Mouse (Mus musculus) bone marrow macrophage, adult 2 months (primary cell): Measurements from ENCODE around the gene Pphln1. TPM values are rescaled to one million over a fixed set of nuclear protein-coding genes. Genes with fewer than 3 reads are reported as not detected.

Experiments used
- H3K27ac ChIP-seq: 2 replicates; pipeline ENCODE4 v1.5.1; 2012; ENCODE audit warnings: low read depth, low read length; ENCODE audit not compliant: insufficient read depth
- H3K4me1 ChIP-seq: 2 replicates; pipeline ENCODE4 v1.6.1; 2012; ENCODE audit warnings: low read length; ENCODE audit not compliant: control insufficient read depth, insufficient read depth
- H3K4me3 ChIP-seq: 2 replicates; pipeline ENCODE4 v1.5.1; 2012; ENCODE audit warnings: mild to moderate bottlenecking, low read length, moderate library complexity; ENCODE audit not compliant: insufficient read depth
- CTCF ChIP-seq: IDR thresholded peaks from 2 replicates; pipeline ENCODE4 v1.5.1; 2012; ENCODE audit warnings: low read depth, mild to moderate bottlenecking, low read length, moderate library complexity
- POLR2A ChIP-seq: IDR thresholded peaks from 2 replicates; pipeline ENCODE4 v1.6.1; 2012; ENCODE audit warnings: mild to moderate bottlenecking, low read depth, low read length, borderline replicate concordance
- polyA plus RNA-seq: library from polyadenylated mRNA; stranded (reverse); fragments of >200 nt; gene quantifications from 2 replicates; pipeline ENCODE4 v1.2.4, GENCODE M21; 2012; ENCODE audit not compliant: missing spikeins, insufficient read depth, insufficient read length

The Pphln1 gene
- polyA plus RNA-seq, 1 experiment, result 25.5 TPM

DNA sequence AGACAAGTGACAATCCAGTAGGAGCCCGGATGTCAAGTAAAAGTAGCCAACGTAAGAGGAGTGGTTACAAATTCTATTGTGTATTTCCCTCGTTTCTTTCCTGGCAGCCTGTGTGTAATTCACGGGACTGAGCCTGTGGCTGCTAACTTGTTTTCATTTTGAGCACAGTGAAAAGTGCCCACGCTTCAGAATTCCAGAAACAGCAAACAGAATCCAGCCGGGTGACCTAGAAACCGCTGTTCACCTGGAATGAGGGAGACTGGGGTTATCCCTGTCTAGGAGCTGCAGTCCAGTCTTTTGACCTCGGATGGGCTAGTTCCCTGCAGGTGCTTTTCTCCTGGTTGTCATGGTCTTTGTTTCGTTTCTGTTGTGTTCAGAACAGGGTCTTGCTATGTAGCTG is 117.2 kb downstream of the Pphln1 start:
- no peak overlapping the region for H3K4me3 ChIP-seq
- TF ChIP-seq CTCF (no peak), POLR2A (no peak)
- H3K4me1 ChIP-seq, result 0 out of 2 replicates have a peak, but pooled peaks cover 2% of the 10 kb centered on the region
- H3K27ac ChIP-seq, result no peak overlapping the region

DNA sequence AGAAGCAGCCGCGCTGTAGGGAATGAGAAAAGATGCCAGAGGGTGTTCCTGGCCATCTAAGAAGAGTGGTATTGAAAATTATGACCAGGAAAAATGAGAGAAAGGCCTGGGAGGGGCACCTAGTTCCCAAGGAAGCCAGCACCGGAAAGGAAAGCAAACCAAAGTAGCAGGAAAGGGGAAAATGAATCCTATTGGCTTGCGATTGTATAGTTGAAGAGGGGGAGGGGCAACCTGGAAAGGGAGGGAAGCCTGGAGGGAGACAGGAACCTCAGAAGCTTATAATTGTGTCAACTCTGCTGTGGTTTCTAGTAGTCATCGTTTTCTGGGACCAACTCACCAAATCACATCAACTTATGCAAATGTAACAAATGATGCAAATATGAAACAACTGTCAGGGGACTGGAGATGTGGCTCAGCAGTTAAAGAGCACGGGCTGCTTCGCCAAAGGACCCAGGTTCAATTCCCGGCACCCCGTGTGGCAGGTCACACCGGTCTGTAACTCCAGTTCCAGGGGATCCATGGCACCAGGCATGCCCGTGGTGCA is 118.9 kb downstream of the Pphln1 start:
- H3K4me1 ChIP-seq, result 0 out of 2 replicates have a peak, but pooled peaks cover 2% of the 10 kb centered on the region
- no peak overlapping the region for H3K27ac ChIP-seq
- no peak overlapping the region for H3K4me3 ChIP-seq
- no peak for TF ChIP-seq POLR2A
- TF ChIP-seq CTCF, result no peak

DNA sequence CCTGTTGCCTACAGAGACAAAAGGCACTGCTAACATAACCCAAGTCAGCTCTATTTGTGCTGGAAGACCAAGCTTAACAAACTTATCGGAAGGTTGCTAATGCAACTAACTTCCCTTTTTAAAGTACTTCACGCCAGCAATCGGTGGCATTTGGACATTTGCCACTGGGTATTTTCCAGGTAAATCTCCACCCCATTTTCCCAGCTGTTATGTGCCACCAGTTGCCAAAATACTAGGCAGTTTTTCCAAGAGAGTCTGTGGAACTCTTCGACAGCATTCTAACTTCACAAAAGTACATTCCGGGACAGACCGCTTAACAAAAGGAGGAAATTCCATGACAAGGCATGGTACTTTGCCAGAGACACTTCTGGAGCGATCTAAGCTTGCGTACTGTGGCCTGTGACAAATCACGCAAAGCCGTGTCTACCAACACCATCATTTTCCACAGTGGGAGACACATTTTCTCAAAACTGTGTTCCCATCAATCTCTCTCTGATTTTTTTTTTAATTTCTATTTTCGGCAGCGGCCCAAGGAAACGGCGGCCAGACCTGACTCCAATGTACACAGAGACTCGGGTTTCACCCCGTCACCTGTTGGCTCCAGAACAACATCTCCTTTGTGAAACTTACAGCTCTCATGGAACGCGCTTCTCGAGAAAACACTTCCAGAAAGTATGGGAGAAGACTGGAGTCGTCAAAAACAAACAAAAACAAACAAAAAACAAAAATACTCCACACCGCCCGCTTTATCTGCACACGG is 120.2 kb downstream of the Pphln1 start:
- H3K4me3 ChIP-seq, result peak overlapping the region; percentile 80
- TF ChIP-seq POLR2A, result no peak
- TF ChIP-seq CTCF, result no peak
- H3K27ac ChIP-seq, result no peak overlapping the region
- 0 out of 2 replicates have a peak, but pooled peaks cover 2% of the 10 kb centered on the region for H3K4me1 ChIP-seq

DNA sequence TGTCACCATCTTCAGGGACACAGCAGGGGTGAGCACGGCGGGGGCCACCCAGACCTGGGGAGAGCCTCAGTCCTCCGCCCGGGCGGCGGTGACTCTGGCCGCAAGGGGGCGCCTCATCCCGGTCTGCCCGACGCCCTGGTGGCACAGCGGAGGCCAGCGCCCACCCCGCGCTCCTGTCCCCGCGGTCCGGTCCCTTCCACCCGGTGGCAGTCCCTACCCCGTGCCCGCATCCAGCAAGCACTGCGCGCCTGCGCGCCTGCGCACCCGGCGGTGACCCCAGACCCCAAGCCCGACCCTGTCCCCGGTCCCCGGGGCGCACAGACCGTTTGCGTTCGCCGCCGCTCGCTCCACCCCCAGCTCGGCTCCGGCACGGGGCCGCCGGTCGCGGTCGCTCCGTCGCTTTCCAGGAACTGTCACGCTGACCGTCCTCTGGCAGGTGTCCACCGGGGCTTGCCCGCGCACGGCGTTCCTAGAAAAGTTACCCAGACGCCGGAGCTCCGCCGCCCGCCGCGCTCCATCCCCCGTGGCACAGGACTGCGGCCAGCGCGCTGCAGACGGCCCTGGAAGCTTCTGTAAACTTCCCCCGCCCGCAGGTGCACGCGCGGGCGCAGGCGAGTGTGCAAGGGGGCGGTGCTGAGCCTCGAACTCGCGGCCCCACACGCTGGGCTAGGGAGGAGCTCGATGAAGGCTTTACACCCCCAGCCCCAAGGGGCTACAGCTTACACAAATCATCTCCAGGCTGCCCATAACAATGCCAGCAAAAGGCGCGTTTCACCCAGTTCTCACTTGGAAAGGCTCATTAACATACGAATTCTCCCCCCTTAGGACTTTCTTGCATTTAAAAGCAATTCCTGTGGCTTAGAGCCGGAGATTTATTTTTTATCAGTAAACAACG is 121.0 kb downstream of the Pphln1 start:
- Histone ChIP-seq H3K4me3 (peak overlapping the region; percentile 80), H3K4me1 (0 out of 2 replicates have a peak, but pooled peaks cover 2% of the 10 kb centered on the region), H3K27ac (no peak overlapping the region)
- TF ChIP-seq POLR2A, result no peak
- peak; percentile 54 for TF ChIP-seq CTCF

DNA sequence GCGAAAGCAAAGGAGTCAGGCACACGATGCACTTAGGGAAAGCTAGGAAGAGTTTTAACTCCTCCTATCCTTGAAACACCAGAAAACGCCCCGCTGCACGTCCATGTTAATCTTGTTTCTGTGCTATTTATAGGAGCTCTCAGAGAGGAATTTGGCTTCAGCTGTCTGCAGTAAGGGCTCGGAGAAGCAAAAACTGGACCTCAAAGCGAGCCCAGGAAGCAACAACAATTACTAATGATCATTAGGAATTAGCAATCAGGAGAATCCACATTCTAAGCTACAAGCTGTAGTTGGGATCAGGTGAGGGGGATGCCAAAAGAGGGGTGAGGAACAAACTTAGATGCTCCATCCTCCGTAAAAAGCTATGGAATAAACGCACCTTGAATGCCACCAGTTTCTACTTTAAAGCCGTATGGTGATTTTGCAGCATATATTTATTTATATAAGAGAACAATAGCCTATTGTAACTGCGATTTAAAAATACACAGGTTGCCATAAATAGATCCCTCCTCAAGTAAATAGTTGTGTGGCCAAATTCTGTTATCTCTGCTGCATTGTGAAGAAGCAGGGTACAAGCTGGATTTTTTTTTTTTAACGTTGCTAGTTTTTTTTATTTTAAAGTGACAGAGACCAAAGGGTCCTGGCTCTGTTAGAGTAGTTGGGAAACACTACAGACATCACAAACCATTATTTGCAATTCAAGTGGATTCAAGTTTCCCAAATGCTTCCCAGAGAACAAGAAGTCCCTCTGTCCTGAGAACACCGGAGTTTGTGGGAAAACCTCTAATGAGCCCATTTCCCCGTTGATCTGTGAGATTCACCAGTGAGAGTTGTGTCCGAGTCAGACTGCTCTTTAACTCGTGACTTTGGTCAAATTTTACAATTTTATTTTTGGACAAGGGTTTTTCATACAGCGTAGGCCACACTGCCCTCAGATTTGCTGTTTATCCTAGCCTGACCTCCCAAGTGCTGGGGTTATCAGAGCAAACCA is 122.0 kb downstream of the Pphln1 start:
- TF ChIP-seq POLR2A (no peak), CTCF (no peak)
- Histone ChIP-seq H3K4me1 (0 out of 2 replicates have a peak, but pooled peaks cover 2% of the 10 kb centered on the region), H3K27ac (no peak overlapping the region), H3K4me3 (peak overlapping the region; percentile 80)

DNA sequence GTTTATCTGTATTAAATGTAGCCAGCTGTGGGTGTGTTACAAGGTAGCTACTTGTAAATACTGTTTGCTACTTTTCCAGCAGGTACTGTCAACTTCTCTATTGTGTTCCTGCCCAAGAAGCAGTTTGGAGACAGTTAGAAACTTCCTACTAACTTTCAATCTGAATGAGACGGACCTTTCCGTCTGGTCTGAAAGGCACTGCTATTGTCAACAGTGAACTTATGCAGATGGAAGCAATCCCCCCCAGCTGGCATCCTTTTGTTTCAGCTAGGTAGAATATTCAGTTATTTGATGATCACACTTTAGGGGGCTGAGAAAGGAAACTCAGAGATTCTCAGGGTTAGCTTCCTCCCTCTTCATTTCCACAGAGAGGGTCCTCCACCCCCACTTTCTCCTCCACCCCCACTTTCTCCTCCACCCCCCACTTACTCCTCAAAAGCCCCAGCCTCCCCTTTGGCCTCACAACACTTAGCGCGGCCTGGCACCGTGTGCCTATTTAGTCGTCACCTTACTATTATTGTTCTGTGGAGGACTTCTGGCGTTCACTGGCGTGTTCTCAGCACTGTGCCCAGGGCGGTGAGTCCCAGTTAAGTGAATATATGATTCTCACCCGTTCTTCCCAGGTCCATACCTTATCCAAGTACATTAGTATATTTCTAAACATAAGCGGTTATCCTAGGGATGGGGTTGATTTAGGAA is 123.1 kb downstream of the Pphln1 start:
- no peak for TF ChIP-seq CTCF
- no peak for TF ChIP-seq POLR2A
- Histone ChIP-seq H3K4me3 (no peak overlapping the region), H3K27ac (no peak overlapping the region), H3K4me1 (0 out of 2 replicates have a peak, but pooled peaks cover 2% of the 10 kb centered on the region)

DNA sequence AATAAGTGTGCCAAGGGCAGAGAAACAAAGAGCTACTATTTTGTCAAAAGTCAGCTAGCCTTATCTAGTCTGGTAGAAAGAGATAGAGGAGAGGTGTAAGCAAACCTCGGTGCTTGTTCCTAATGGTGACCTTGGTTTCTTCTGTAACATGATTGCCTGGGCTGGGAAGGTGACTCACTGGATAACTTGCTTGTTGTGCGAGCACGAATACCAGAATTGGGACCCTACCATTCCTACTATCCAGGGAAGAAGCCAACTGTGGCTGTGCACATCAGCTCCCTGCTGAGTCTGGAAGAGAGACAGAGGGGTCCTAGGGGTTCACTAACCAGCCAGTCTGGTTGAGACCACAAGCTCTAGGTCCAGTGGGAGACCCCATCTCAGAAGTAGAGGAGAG is 123.6 kb downstream of the Pphln1 start:
- Histone ChIP-seq H3K27ac (no peak overlapping the region), H3K4me3 (no peak overlapping the region), H3K4me1 (0 out of 2 replicates have a peak, but pooled peaks cover 2% of the 10 kb centered on the region)
- TF ChIP-seq CTCF (no peak), POLR2A (no peak)

DNA sequence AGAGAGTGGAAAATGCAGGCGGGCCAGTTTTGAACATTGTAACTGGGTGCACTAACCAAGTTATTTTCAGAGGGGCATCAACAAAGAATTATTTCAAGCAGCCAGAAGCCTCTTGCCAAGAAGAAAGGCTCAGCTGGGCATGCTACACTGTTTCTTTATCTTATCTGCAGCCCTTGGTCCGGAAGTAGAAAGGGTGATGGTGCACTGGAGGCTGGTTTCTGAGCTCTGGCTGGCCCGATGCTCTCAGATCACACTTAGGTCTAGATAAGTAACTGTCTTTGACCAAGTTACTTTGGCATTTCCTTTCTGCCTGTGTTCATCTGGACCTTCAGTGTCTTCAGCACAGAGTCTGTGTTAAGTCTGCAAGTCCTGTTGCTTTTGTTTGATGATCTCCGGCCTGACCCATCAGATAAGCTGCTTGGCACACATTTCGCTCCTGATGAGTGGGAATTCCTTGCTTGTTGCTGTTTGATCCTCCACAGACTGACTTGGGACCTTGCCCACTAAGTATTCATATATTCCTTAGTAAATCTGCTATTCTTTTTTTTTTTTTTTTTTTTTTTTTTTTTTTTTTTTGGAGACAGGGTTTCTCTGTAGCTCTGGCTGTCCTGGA is 127.3 kb downstream of the Pphln1 start:
- no peak for TF ChIP-seq POLR2A
- no peak for TF ChIP-seq CTCF
- Histone ChIP-seq H3K4me1 (no peaks in the 10 kb centered on the region), H3K4me3 (no peak overlapping the region), H3K27ac (no peak overlapping the region)
